Mouse (Mus musculus): ENCODE data around the gene Gm49361.
"Not testable (repeated sequence)": the region's sequence is repeated elsewhere in the genome, so short reads cannot be mapped to it uniquely, and the experiment has no call there.

Gm49361 gene

DNA sequence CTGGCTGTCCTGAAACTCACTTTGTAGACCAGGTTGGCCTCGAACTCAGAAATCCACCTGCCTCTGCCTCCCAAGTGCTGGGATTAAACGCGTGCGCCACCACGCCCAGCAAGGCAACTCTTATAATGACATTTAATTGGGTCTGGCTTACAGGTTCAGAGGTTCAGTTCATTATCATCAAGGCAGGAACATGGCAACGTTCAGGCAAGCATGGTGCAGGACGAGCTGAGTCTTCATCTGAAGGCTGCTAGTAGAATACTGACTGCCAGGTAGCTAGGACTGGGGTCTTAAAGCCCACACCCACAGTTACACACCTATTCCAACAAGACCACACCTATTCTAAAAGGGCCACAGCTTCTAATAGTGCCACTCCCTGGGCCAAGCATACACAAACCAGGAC, 57.8 kb downstream of the Gm49361 start:
- not testable (repeated sequence) for DNase-seq (ENCODE audit: low read depth)

- DNase-seq (ENCODE audit: low read depth): no peak
Observed at GRCm38 (mm10) chr14:57687441-57687840, 58.5 kb downstream of the Gm49361 start.

DNA sequence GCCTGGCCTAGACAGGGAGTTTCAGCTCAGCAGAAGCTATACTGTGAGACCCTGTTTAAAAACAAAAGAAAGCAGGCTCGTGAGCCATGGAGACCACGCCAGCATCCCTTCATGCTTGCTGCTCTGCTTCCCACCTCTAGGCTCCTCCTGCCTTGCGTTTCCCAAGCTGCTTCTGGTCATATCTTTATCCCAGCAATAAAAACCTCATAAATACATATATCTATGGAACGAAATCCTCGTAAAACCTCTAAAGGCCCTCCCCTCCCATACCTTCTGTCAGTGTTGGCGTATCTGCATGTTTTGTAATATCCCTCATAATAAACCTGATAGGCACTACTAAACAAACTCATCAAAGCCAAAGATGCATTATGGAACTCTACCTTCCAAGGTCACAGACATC, 59.3 kb downstream of the Gm49361 start:
- DNase-seq (ENCODE audit: low read depth): no peak

DNA sequence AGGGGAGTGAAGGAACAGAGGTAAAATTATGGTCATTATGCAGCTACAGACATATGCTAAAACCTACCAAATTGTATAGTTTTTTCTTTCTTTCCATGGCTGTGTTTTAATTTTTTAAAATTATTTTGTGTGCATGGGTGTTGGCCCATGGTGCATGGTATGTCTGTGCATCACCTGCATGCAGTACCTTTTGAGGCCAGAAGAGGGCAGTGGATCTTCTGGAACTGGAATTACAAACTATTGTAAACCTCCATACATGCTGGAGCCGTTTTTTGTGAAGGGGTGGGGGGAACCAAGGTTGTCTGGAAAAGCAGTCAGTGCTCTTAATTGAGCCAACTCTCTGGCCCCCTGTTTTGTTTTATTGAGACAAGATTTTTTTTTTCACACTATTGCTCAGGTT, 61.3 kb downstream of the Gm49361 start:
- DNase-seq (ENCODE audit: low read depth): no peak

DNA sequence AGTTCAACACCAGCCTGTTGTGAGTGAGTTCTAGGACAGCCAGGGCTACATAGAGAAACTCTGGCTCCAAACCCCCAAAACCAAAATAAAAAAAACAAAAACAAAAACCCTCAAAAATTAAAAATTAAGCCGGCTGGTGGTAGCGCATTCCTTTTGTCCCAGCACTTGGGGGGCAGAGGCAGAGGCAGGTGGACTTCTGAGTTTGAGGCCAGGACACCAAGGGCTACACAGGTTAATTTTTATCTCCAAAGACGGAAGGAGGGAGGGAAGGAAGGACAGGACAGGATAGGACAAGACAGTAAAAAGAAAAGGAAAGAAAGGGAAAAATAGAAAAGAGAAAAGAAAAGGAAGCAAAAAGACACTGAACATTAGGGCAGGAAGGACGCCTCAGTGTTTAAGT, 63.2 kb downstream of the Gm49361 start:
- no peak for DNase-seq (ENCODE audit: low read depth)

DNA sequence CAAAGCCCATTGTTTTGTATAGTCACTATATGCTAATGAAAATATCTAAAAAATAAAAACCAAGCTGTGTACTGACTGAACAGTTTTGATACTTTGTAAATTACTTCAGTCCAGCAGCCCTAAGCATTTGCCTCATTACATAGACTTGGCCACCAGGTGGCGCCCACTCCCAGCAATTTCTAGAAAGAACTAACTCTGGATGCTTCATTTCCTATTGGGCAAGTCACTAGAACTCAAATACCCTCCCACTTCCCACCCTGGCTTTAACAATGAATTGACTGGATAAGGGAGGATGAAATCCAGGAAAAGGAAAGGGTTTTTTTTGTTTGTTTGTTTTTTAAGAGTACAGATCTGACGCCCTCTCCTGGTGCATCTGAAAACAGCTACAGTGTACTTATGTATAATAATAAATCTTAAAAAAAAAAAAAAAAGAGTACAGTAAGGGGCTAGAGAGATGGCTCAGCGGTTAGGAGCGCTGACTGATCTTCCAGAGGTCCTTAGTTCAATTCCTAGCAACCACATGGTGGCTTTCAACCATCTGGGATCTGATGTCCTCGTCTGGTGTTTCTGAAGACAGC, 65.9 kb downstream of the Gm49361 start:
- peak; percentile 59 for DNase-seq (ENCODE audit: low read depth)

GRCm38 (mm10) chr14:57679523-57679922, 66.4 kb downstream of the Gm49361 start:
- no peak for DNase-seq (ENCODE audit: low read depth)

GRCm38 (mm10) chr14:57675481-57675880, 70.4 kb downstream of the Gm49361 start:
- no peak for DNase-seq (ENCODE audit: low read depth)

- no peak for DNase-seq (ENCODE audit: low read depth)
Observed at GRCm38 (mm10) chr14:57665628-57665950, 80.3 kb downstream of the Gm49361 start.

DNA sequence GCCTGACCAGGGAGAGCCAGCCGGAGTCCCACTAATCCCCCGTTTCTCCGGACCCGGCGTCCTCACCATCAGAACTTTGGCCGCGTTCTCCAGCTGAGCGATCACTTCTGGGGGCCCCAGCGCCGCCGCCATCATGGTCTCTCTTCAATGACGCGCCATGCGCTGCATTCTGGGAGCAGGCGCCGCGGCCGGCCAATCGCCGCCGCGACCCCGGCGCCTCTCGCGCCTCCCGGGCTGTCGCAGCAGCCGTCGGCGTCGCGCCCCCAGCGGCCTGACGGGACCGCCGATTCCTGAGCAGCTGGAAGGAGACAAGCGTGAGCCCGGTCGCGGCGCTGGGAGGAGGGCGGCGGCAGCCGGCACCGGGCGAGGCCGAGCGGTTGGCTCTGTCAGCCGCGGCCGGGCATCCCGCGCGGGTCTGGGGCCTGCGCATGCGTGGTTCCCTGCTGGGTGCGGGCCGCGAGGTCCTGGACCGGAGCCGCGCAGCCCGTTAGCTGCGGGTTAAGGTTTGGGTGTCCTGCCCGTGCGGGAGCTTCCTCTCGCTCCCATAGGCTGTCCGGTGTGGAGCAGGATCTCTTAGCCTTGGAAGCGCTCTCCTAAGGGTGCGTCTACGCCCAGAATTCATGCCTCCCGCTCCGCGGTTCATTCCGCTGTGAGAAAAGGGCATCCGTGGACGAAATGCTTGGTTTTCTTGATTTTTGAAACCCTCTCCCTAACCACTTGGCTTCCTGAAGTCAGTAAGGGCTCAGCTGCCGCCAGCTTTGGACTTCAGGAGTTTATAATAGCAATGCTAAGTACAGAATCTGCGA, 80.9 kb downstream of the Gm49361 start, which contains the start of gene Xpo4:
Xpo4 (minus strand) TSS at position 609 of the 806 bp plus-strand sequence.
- peak; percentile 41 for DNase-seq (ENCODE audit: low read depth)

GRCm38 (mm10) chr14:57664311-57664821, 81.5 kb downstream of the Gm49361 start:
- DNase-seq (ENCODE audit: low read depth): peak; percentile 4

DNA sequence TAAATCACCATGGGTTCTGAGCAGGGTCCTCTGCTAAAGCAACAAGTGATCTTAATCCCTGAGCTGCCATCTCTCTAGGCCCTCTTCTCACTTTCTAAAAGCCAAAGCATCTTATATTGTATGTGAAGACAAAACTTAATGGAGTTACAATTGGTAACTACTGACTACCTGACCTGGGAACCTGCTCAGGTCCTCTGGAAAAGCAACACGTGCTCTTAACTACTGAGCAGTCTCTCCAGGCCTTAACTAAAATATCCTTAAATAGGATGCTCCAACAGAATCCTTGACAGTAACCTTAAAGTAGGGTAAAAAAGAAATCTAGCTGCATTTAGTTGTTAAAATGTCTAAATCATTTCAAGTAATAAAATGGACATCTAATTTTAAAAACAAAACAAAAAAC, 82.3 kb downstream of the Gm49361 start:
- no peak for DNase-seq (ENCODE audit: low read depth)

DNA sequence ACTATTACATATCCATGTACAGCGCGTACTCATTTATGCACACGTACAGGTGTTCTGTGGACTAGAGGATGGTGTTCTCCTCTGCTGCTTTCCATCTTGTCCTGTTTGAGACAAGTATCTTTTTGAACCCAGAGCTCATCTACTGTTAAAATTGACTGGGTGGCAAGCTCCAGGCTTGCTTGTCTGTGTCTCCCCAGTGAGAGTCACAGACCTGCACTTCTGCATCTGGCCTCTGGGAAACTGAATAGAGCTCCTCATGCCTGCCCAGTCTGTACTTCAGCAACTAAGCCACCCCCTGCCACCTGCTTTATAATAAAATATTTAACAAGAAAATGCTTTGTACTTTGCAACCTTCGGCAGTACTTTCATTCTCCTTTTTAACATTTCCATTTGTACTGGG, 87.6 kb downstream of the Gm49361 start:
- DNase-seq (ENCODE audit: low read depth): no peak

DNA sequence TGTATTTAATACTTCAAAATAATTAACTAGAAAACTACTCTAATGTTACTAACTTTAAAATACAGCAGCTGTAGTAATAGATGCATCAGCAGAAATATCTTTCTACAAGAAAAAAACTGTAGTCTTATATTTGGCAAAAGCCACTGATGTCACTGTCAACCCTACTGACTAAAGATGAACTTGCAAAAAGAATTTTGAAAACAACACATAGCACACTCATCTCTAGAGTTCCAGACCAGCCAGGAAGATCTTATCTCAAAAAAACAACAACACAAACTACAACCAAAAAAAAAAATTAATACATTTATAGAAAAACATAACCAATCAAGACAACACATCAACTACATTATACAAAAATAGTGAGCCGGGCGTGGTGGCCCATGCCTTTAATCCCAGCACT, 88.4 kb downstream of the Gm49361 start:
- DNase-seq (ENCODE audit: low read depth): no peak

DNA sequence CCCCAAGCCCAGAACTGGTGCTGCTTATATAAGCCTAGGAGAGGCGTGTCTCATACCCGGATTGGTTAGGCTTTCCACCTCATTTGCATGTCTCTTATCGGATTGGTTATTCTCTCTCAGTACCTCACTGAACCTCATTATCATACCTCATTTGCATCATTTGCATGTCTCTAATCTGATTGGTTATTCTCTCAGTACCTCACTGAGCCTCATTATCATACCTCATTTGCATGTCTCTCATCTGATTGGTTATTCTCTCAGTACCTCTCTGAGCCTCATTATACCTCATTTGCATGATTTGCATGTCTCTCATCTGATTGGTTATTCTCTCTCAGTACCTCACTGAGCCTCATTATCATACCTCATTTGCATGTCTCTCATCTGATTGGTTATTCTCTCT, 89.4 kb downstream of the Gm49361 start:
- not testable (repeated sequence) for DNase-seq (ENCODE audit: low read depth)

GRCm38 (mm10) chr14:57649501-57649900, 96.4 kb downstream of the Gm49361 start:
- no peak for DNase-seq (ENCODE audit: low read depth)

- DNase-seq (ENCODE audit: low read depth): no peak
Observed at GRCm38 (mm10) chr14:57646155-57646554, 99.7 kb downstream of the Gm49361 start.

DNA sequence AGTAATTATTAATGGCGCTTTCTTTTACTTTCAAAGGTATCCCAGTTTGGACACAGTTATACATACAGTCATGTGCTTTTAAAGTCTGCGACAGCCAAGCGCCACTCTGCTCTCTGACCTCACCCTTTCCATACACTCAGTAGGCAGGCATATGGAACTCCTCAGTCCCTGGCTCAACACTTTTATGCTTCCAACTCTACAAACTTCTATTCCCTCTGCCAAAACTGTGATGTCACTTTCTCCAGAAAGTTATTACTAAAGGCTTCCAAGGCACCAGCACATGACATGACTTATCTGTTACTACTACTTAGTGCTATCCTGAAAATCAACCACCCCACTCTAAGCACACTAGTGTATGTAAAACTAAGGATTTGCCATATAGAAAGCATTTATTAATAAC, 106.8 kb downstream of the Gm49361 start:
- DNase-seq (ENCODE audit: low read depth): no peak

DNA sequence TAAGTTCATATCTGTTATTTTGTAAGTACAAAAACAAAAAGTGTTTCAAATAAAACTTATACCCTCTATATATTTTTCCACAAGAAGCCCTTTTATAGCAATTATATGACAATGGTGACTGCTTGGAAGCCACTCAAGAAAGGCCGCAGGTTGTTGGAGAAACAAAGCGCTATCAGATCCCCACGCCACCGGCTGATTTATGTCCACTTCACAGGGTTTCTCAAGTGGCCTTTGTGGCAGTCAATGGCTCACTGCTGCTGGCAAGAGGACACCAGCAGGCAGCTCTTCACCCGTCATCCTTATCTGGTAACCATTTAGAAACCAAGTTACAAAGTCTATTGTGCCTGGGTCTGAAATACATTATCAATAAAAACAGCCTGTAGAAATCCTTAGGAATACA, 111.8 kb downstream of the Gm49361 start:
- no peak for DNase-seq (ENCODE audit: low read depth)

DNA sequence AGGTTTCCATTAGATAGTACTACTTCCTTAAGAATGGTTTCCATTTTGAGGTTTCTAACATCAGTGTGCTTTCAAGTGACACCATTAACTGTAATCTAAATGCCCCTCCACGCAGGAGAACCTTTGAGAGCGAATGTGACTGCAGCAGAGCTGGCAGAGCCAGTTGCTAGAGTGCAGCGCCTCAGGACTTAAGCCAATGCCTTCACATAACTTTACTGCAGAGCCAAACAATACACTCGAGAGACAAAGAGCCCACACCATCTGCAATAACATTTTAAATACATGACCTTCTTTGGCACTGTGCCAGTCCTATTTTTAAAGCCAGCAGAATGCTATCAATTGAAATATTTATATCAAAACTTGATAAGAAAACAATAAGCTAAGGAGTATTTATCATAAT, 116.3 kb downstream of the Gm49361 start:
- DNase-seq (ENCODE audit: low read depth): no peak

DNA sequence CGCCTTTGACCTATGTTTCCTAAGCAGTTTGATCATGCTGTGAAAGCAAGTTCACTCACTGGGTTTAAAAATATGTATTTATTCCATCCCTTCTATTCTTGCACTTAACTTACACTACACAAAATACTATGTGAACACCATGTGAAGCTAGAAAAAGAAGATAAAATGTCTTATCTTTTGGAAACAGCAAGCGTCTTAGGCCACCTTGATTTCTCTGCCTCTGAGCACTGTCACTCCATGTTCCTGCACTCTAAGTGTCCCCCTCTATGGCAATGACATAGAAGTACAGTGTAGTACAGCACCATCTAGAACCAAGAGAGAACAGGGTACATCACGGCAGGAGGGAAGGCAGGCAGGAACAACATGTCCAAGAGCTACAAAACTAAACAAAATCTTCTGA, 123.0 kb downstream of the Gm49361 start:
- DNase-seq (ENCODE audit: low read depth): no peak

DNA sequence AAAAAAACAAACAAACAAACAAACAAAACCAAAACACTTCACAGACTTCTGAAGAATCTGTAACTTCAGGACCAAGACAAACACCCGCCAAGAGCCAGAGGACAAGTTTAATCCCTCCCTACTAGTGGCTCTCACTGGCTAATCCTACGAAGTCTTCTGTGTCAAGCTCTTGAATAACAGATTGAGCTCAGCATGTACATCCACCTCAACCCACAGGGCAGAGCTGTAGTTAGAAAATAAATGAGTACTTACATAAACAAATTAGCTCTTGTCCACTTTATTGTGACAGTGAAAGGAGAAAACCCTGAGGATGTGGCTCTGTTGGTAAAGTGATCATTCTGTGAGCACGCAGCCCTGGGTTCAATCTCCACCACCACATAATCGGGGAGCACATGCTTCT, 124.2 kb downstream of the Gm49361 start:
- no peak for DNase-seq (ENCODE audit: low read depth)

DNA sequence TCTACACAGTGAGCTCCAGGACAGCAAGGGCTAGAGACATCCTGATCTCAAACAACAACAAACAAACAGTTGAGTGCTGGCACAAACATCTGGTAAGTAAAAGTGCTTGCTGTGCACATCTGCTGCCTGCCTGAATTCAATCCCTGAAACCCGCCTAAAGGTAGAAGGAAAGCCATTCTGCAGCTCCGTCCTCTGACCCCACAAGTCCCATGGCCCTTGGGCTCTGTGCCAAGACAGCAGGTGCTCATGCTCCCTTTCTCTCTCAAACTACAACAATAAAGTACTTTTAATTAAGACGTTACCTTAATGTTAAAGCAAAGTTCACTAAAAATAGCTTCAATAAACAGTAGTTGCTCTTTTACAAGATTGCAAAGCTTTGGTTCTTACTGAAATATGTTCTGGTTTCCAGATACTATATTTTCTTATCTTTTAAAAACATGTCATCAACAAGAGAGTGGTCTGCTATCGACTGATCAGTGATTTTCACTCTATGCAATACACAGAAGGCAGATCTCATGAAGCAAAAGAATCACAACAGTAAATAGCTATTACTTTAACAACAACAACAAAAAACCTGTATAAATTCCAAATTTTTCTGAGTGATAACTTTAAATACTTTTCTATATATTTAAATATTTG, 125.2 kb downstream of the Gm49361 start:
- no peak for DNase-seq (ENCODE audit: low read depth)
